Mouse (Mus musculus) MEL (cell line): ENCODE measurements at regions not wholly inside any gene's neighbourhood (a gene's known extent, or its start where the extent isn't known, plus 50 kb on each side); places are given as distances from the start of the nearest gene placed in this dataset.
"Not testable (repeated sequence)": the region's sequence is repeated elsewhere in the genome, so short reads cannot be mapped to it uniquely, and the experiment has no call there.

Experiments
- DNase-seq: peaks from one replicate; pipeline ENCODE4 v3.0.0; 2011; ENCODE audit warnings: low read depth, low spot score
- H3K27ac ChIP-seq: 2 replicates; pipeline ENCODE4 v1.5.1; 2012; ENCODE audit warnings: low read depth, mild to moderate bottlenecking, control low read depth, low read length, moderate library complexity; ENCODE audit not compliant: control insufficient read depth
- H3K27me3 ChIP-seq, 2 experiments: fragments of 150-350 bp in 1 of 2; sonication (generic) in 1 of 2; 2 replicates each; pipeline ENCODE4 v1.6.1; 2012; ENCODE audit warnings: low read length in 2 of 2, mild to moderate bottlenecking in 2 of 2, improper control_type of control experiment in 1 of 2, moderate library complexity in 1 of 2; ENCODE audit not compliant: insufficient read depth in 2 of 2, control insufficient read depth in 1 of 2
- H3K36me3 ChIP-seq, 2 experiments: 2 replicates each; pipeline ENCODE4 v1.6.1; 2012 to 2014; ENCODE audit warnings: low read length in 2 of 2, improper control_type of control experiment in 1 of 2, inconsistent platforms in 1 of 2, mild to moderate bottlenecking in 1 of 2; ENCODE audit not compliant: insufficient read depth in 2 of 2, control insufficient read depth in 1 of 2
- H3K4me1 ChIP-seq, 2 experiments: fragments of 150-350 bp in 1 of 2; sonication (generic) in 1 of 2; 2 replicates each; pipeline ENCODE4 v1.6.1; 2012; ENCODE audit warnings: low read length in 2 of 2, improper control_type of control experiment in 1 of 2, mild to moderate bottlenecking in 1 of 2; ENCODE audit not compliant: insufficient read depth in 2 of 2, control insufficient read depth in 1 of 2
- H3K4me3 ChIP-seq, 2 experiments: fragments of 150-350 bp in 1 of 2; sonication (generic) in 1 of 2; 2 replicates each; pipeline ENCODE4 v1.5.1; 2012; ENCODE audit warnings: low read depth in 2 of 2, low read length in 2 of 2, mild to moderate bottlenecking in 2 of 2, moderate library complexity in 2 of 2, control low read depth in 1 of 2, improper control_type of control experiment in 1 of 2; ENCODE audit not compliant: control insufficient read depth in 1 of 2, insufficient read depth in 1 of 2
- H3K79me2 ChIP-seq: 2 replicates; pipeline ENCODE4 v1.6.1; 2012; ENCODE audit warnings: mild to moderate bottlenecking, low read length, moderate library complexity; ENCODE audit not compliant: control insufficient read depth, poor library complexity, insufficient read depth
- H3K9ac ChIP-seq: 2 replicates; pipeline ENCODE4 v1.6.1; 2012; ENCODE audit warnings: low read depth, mild to moderate bottlenecking, control low read depth, low read length, moderate library complexity; ENCODE audit not compliant: control insufficient read depth, poor library complexity, severe bottlenecking
- H3K9me3 ChIP-seq: fragments of 150-350 bp; sonication (generic); replicated peaks from 2 replicates; pipeline ENCODE4 v1.6.1; 2012; ENCODE audit warnings: mild to moderate bottlenecking, low read length, improper control_type of control experiment, moderate library complexity; ENCODE audit not compliant: insufficient read depth
- BHLHE40 ChIP-seq: IDR thresholded peaks from 2 replicates; pipeline ENCODE4 v1.6.1; 2012; ENCODE audit warnings: low read depth, mild to moderate bottlenecking, inconsistent platforms, low read length, improper control_type of control experiment, borderline replicate concordance
- CHD1 ChIP-seq: IDR thresholded peaks from 2 replicates; pipeline ENCODE4 v1.6.1; 2012; ENCODE audit warnings: low read depth, mild to moderate bottlenecking, inconsistent platforms, low read length, improper control_type of control experiment
- ETS1 ChIP-seq: IDR thresholded peaks from 2 replicates; pipeline ENCODE4 v1.6.1; 2012; ENCODE audit warnings: low read depth, mild to moderate bottlenecking, inconsistent platforms, low read length, improper control_type of control experiment, moderate library complexity
- GATA1 ChIP-seq: IDR thresholded peaks from 2 replicates; pipeline ENCODE4 v1.6.1; 2011; ENCODE audit warnings: low read depth, low read length, improper control_type of control experiment
- JUND ChIP-seq: IDR thresholded peaks from 2 replicates; pipeline ENCODE4 v1.6.1; 2011; ENCODE audit warnings: low read depth, mild to moderate bottlenecking, improper control_type of control experiment, low read length
- MAX ChIP-seq: IDR thresholded peaks from 2 replicates; pipeline ENCODE4 v1.6.1; 2011; ENCODE audit warnings: low read length, improper control_type of control experiment
- MAZ ChIP-seq: IDR thresholded peaks from 2 replicates; pipeline ENCODE4 v1.6.1; 2012; ENCODE audit warnings: low read depth, mild to moderate bottlenecking, inconsistent platforms, low read length, improper control_type of control experiment
- MXI1 ChIP-seq: IDR thresholded peaks from 2 replicates; pipeline ENCODE4 v1.6.1; 2011; ENCODE audit warnings: mild to moderate bottlenecking, low read depth, low read length, improper control_type of control experiment
- MYB ChIP-seq: IDR thresholded peaks from 2 replicates; pipeline ENCODE4 v1.6.1; 2011; ENCODE audit warnings: mild to moderate bottlenecking, low read depth, low read length, improper control_type of control experiment
- NELFE ChIP-seq: IDR thresholded peaks from 2 replicates; pipeline ENCODE4 v1.6.1; 2011; ENCODE audit warnings: low read depth, low read length, improper control_type of control experiment
- POLR2A ChIP-seq, 2 experiments: IDR thresholded peaks; 2 replicates each; pipeline ENCODE4 v1.6.1; 2011 to 2012; ENCODE audit warnings: low read length in 2 of 2, mild to moderate bottlenecking in 2 of 2, control low read depth in 1 of 2, improper control_type of control experiment in 1 of 2, low read depth in 1 of 2, moderate library complexity in 1 of 2; ENCODE audit not compliant: control insufficient read depth in 1 of 2, insufficient read depth in 1 of 2, poor library complexity in 1 of 2
- POLR2AphosphoS2 ChIP-seq: IDR thresholded peaks from 2 replicates; pipeline ENCODE4 v1.6.1; 2011; ENCODE audit warnings: low read length, improper control_type of control experiment
- SMC3 ChIP-seq: IDR thresholded peaks from 2 replicates; pipeline ENCODE4 v1.6.1; 2011; ENCODE audit warnings: low read depth, low read length, improper control_type of control experiment
- TAL1 ChIP-seq: IDR thresholded peaks from 2 replicates; pipeline ENCODE4 v1.6.1; 2012; ENCODE audit warnings: mild to moderate bottlenecking, inconsistent platforms, low read length, moderate library complexity, mixed read lengths
- TBP ChIP-seq: IDR thresholded peaks from 2 replicates; pipeline ENCODE4 v1.8.0; 2011; ENCODE audit warnings: low read depth, low read length, improper control_type of control experiment
- TCF12 ChIP-seq: IDR thresholded peaks from 2 replicates; pipeline ENCODE4 v1.6.1; 2014; ENCODE audit warnings: low read depth, mild to moderate bottlenecking, inconsistent platforms, low read length, improper control_type of control experiment, moderate library complexity
- USF1 ChIP-seq: IDR thresholded peaks from 2 replicates; pipeline ENCODE4 v1.6.1; 2014; ENCODE audit warnings: low read depth, mild to moderate bottlenecking, inconsistent platforms, low read length, improper control_type of control experiment, moderate library complexity
- ZKSCAN1 ChIP-seq: IDR thresholded peaks from 2 replicates; pipeline ENCODE4 v1.6.1; 2012; ENCODE audit warnings: low read depth, mild to moderate bottlenecking, inconsistent platforms, low read length, improper control_type of control experiment, moderate library complexity
- ZMIZ1 ChIP-seq: IDR thresholded peaks from 2 replicates; pipeline ENCODE4 v1.6.1; 2012; ENCODE audit warnings: low read depth, mild to moderate bottlenecking, inconsistent platforms, low read length, improper control_type of control experiment, moderate library complexity
- ZNF384 ChIP-seq: IDR thresholded peaks from 2 replicates; pipeline ENCODE4 v1.6.1; 2012; ENCODE audit warnings: low read depth, mild to moderate bottlenecking, inconsistent platforms, low read length, improper control_type of control experiment

GRCm38 (mm10) chr6:12892929-12893328 is 143.7 kb upstream of the Thsd7a start:
- TF ChIP-seq MAX (no peak), GATA1 (no peak), SMC3 (no peak), MXI1 (no peak), NELFE (no peak), BHLHE40 (no peak), MAZ (no peak), TAL1 (no peak), ZNF384 (no peak), ETS1 (no peak), JUND (no peak), CHD1 (no peak), TBP (no peak), POLR2A (IDR thresholded peaks at IDR 0.05; ENCODE audit: control insufficient read depth in 1 of 2, insufficient read depth in 1 of 2, low read depth in 1 of 2, low read length in 2 of 2, poor library complexity in 1 of 2) (no peak), TCF12 (no peak)
- TF ChIP-seq, all 39 proteins: peak for 0
- H3K4me1 ChIP-seq = no peaks in the 10 kb centered on the region
- H3K27ac ChIP-seq = no peak overlapping the region
- no peak overlapping the region for H3K9ac ChIP-seq
- H3K79me2 ChIP-seq = no peaks in the 10 kb centered on the region
- H3K9me3 ChIP-seq = no peaks in the 10 kb centered on the region
- no peaks in the 10 kb centered on the region for H3K36me3 ChIP-seq
- H3K4me3 ChIP-seq = no peak overlapping the region
- H3K27me3 ChIP-seq = no peaks in the 10 kb centered on the region
- DNase-seq = no peak

DNA sequence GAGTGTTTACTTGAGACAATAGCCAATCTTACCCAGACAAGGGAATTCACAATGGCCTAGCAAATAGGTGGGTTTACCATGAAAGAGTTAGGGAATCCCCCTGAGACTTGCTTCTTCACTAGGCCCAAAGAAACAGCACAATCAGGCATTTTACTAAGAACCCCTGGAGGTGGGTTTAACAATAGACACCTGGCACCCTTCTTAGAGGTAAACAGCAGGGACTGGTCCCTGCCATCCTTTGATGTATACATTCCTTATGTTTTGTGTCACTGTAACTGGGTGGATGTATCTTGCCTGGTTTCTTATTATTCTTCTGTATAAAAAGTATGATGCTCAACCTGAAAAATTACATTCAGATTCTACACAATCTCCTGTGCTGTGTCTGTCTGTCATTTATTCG is 127.7 kb upstream of the Thsd7a start:
- not testable (repeated sequence) for H3K4me3 ChIP-seq, H3K27me3 ChIP-seq, H3K9ac ChIP-seq, H3K79me2 ChIP-seq, DNase-seq, H3K27ac ChIP-seq, H3K4me1 ChIP-seq, H3K36me3 ChIP-seq, H3K9me3 ChIP-seq

GRCm38 (mm10) chr6:12876366-12876765 is 127.2 kb upstream of the Thsd7a start:
- H3K9me3 ChIP-seq = no peaks in the 10 kb centered on the region
- no peak for DNase-seq
- H3K27me3 ChIP-seq = no peaks in the 10 kb centered on the region
- no peak overlapping the region for H3K4me3 ChIP-seq
- TF ChIP-seq ZKSCAN1 = no peak
- TF ChIP-seq ZNF384 = no peak
- TF ChIP-seq MYB = no peak
- TF ChIP-seq ZMIZ1 = no peak
- TF ChIP-seq POLR2AphosphoS2 = no peak
- TF ChIP-seq USF1 = no peak
- TF ChIP-seq GATA1 = no peak
- no peak for TF ChIP-seq BHLHE40
- TF ChIP-seq SMC3 = no peak
- no peak overlapping the region for H3K9ac ChIP-seq
- no peaks in the 10 kb centered on the region for H3K36me3 ChIP-seq
- no peaks in the 10 kb centered on the region for H3K4me1 ChIP-seq
- H3K27ac ChIP-seq = no peak overlapping the region
- no peaks in the 10 kb centered on the region for H3K79me2 ChIP-seq
